Mouse (Mus musculus) liver, embryonic 14.5 days (tissue): ENCODE data around the gene Olfr31. TPM values are rescaled to one million over a fixed set of nuclear protein-coding genes. Genes with fewer than 3 reads are reported as not detected.

Experiments used
- ATAC-seq: fragments of 200-750 bp; cut with Nextera tagmentation; 2 replicates; pipeline ENCODE4 v1.8.0; 2017; ENCODE audit warnings: moderate number of reproducible peaks, mild to moderate bottlenecking, moderate library complexity; ENCODE audit not compliant: insufficient read depth
- DNase-seq, 3 experiments: peaks; one replicate each; pipeline ENCODE4 v3.0.0-alpha.2; 2012 to 2013; ENCODE audit warnings: low read depth in 3 of 3, low spot score in 3 of 3
- H3K27ac ChIP-seq: fragments of 300-500 bp; sonication (generic); 2 replicates; pipeline ENCODE4 v1.5.1; 2014; ENCODE audit warnings: moderate library complexity, mild to moderate bottlenecking, control low read depth, inconsistent platforms
- H3K27me3 ChIP-seq: fragments of 300-500 bp; sonication (generic); 2 replicates; pipeline ENCODE4 v1.6.1; 2014; ENCODE audit warnings: mild to moderate bottlenecking, low read length, moderate library complexity; ENCODE audit not compliant: control insufficient read depth, insufficient read depth
- H3K36me3 ChIP-seq: fragments of 300-500 bp; sonication (generic); replicated peaks from 2 replicates; pipeline ENCODE4 v1.6.1; 2014; ENCODE audit warnings: low read depth; ENCODE audit not compliant: control insufficient read depth, insufficient read depth
- H3K4me1 ChIP-seq, 2 experiments: fragments of 200-500 bp in 1 of 2; fragments of 300-500 bp in 1 of 2; sonication (generic) in 1 of 2; replicated peaks; 2 replicates each; pipeline ENCODE4 v1.6.1; 2012 to 2014; ENCODE audit warnings: antibody characterized with exemption in 1 of 2, inconsistent platforms in 1 of 2, low read length in 1 of 2; ENCODE audit not compliant: control insufficient read depth in 2 of 2, insufficient read depth in 2 of 2
- H3K4me2 ChIP-seq: fragments of 300-500 bp; sonication (generic); 2 replicates; pipeline ENCODE4 v1.6.1; 2014; ENCODE audit warnings: low read depth, mild to moderate bottlenecking, control low read depth, moderate library complexity
- H3K4me3 ChIP-seq, 2 experiments: fragments of 200-500 bp in 1 of 2; fragments of 300-500 bp in 1 of 2; sonication (generic) in 1 of 2; 2 replicates each; pipeline ENCODE4 v1.5.1; 2012 to 2014; ENCODE audit warnings: low read depth in 2 of 2, low read length in 2 of 2, mild to moderate bottlenecking in 2 of 2, control low read depth in 1 of 2, inconsistent platforms in 1 of 2, moderate library complexity in 1 of 2; ENCODE audit not compliant: insufficient read depth in 1 of 2
- H3K9ac ChIP-seq: fragments of 300-500 bp; sonication (generic); replicated peaks from 2 replicates; pipeline ENCODE4 v1.6.1; 2014; ENCODE audit warnings: mild to moderate bottlenecking, control low read depth, moderate library complexity
- H3K9me3 ChIP-seq: fragments of 300-500 bp; sonication (generic); 2 replicates; pipeline ENCODE4 v1.6.1; 2016; ENCODE audit warnings: low read length, mixed read lengths; ENCODE audit not compliant: control insufficient read depth
- CTCF ChIP-seq: IDR thresholded peaks from 2 replicates; pipeline ENCODE4 v1.5.1; 2016; ENCODE audit warnings: antibody characterized with exemption, low read depth, control low read depth
- EP300 ChIP-seq: IDR thresholded peaks from 2 replicates; pipeline ENCODE4 v1.6.1; 2016; ENCODE audit warnings: antibody characterized with exemption, low read depth
- WGBS: fragments of 180-500 bp; shearing (Covaris S2); extraction: QIAGEN DNeasy Blood & Tissue Kit; methylation state at CpG from one replicate; pipeline ENCODE4 v1.1.7; 2014; ENCODE audit not compliant: insufficient replicate concordance; 5-methylcytosine and 5-hydroxymethylcytosine counted together
- polyA plus RNA-seq, 2 experiments: library from polyadenylated mRNA; depleted of rRNA in 1 of 2; stranded (reverse) in 1 of 2; unstranded in 1 of 2; fragments of >200 nt; fragmentation: Nextera tagmentation in 1 of 2; extraction: Ambion mirVana in 1 of 2; gene quantifications; 2 replicates each; pipeline versions ENCODE4 v1.2.1 to v1.2.3; 2012 to 2014

The Olfr31 gene
- polyA plus RNA-seq, 2 experiments = not detected

GRCm38 (mm10) chr14:14351721-14352590 is 29.3 kb downstream of the Olfr31 start:
- WGBS = 78% methylated on average over 9 of the region's 9 CpGs
- DNase-seq (no peak), ATAC-seq (no peak)
- Histone ChIP-seq H3K4me3 (no peak overlapping the region), H3K27me3 (no peaks in the 10 kb centered on the region), H3K9ac (no peak overlapping the region), H3K9me3 (peaks cover 44% of the 10 kb centered on the region), H3K36me3 (no peaks in the 10 kb centered on the region), H3K27ac (no peak overlapping the region), H3K4me2 (no peak overlapping the region), H3K4me1 (no peaks in the 10 kb centered on the region)
- TF ChIP-seq CTCF (no peak), EP300 (no peak)

DNA sequence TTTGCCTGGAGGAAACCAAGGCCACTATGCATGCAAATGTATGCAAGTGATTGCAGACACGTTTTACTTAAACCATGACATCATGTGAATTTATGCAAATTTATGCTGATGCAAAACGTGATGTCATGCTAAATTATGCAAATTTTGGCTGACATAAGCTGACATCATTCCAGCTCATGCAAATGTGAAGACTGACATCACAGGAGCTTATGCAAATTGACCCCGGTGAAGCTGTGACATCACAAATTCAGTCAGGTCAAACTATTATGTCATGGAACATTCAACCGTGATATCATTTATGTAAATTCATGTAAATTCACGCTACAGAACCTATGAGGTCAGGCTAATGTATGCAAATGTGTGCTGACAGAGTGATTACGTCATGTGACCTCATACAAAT is 30.0 kb downstream of the Olfr31 start:
- Histone ChIP-seq H3K27me3 (no peaks in the 10 kb centered on the region), H3K9ac (no peak overlapping the region), H3K9me3 (peaks cover 44% of the 10 kb centered on the region), H3K4me2 (no peak overlapping the region), H3K36me3 (no peaks in the 10 kb centered on the region), H3K4me3 (no peak overlapping the region), H3K4me1 (no peaks in the 10 kb centered on the region), H3K27ac (no peak overlapping the region)
- 68% methylated on average over 6 of the region's 6 CpGs for WGBS
- TF ChIP-seq EP300 (no peak), CTCF (no peak)
- DNase-seq (no peak), ATAC-seq (no peak)

DNA sequence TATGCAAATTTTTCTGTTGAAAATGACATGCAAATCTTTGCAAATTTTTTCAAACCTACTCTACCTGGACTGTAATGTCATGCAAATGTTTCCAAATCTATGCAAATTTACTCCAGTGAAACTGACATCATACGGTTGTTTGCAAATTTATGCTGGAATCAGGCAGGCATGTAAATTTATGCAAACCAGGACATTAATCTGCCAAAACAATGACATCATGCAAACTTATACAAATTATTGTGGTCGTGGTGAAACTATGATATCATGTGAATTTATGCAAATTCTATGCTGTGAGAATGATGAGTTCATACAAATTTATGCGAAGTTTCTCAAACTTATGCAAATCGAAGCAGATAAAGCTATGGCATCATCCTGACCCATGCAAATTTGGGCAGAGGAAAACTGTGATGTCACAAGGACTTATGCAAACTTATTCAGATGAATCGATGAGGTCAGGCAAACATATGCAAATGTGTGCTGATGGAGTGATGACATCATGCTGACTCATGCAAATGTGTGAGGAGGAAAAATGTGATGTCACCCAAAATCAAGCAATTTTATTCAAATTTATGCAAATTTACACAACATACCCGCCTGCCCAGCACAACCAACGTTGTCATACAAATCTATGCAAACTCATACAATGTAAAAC is 30.6 kb downstream of the Olfr31 start:
- Histone ChIP-seq H3K9ac (no peak overlapping the region), H3K27me3 (no peaks in the 10 kb centered on the region), H3K4me1 (no peaks in the 10 kb centered on the region), H3K36me3 (no peaks in the 10 kb centered on the region), H3K4me3 (no peak overlapping the region), H3K9me3 (peaks cover 44% of the 10 kb centered on the region), H3K4me2 (no peak overlapping the region), H3K27ac (no peak overlapping the region)
- no peak for DNase-seq
- whole genome bisulfite sequencing = 72% methylated on average over 7 of the region's 7 CpGs
- TF ChIP-seq CTCF = no peak
- TF ChIP-seq EP300 = no peak
- ATAC-seq = no peak

DNA sequence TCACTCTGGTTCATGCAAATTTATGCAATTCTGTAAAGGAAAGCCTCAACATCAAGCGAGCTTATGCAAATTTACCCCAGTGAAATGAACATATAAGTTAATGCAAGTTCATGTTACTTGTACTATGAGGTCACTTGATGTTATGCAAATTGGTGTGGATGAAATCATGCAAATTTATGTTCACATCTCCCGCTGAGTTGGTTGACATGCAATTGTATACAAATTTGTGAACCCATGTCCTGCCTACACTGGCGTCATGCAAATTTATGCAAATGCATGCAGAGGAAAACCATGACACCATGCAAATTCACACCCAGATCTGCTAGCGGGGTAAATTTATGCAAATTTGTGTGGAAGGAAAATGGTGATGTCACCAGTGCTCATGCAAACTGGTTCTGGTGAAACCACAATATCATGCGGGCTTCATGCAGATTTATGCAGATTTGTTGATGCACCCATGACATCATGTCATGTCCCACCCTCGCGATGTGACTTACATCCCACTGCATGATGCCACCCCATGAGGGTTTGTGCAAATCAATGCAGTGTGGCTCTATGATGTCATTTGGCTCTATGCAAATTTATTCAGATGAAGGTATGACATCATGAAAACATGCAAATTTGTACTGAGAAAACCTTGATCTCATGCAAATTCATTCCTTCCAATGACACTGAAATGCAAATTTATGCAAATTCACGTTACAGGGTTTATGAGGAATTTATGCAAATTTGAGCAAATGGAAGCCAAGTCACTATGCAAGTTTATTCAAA is 31.3 kb downstream of the Olfr31 start:
- no peak overlapping the region for H3K4me3 ChIP-seq
- H3K9me3 ChIP-seq = peaks cover 43% of the 10 kb centered on the region
- H3K27me3 ChIP-seq = no peaks in the 10 kb centered on the region
- ATAC-seq (no peak), DNase-seq (no peak)
- no peaks in the 10 kb centered on the region for H3K36me3 ChIP-seq
- no peak overlapping the region for H3K4me2 ChIP-seq
- no peak overlapping the region for H3K9ac ChIP-seq
- H3K4me1 ChIP-seq = no peaks in the 10 kb centered on the region
- no peak overlapping the region for H3K27ac ChIP-seq
- WGBS = 80% methylated on average over 8 of the region's 8 CpGs
- TF ChIP-seq CTCF = no peak
- TF ChIP-seq EP300 = no peak
